26 mouse cellular contexts compared by ENCODE assay signal in the genomic region with DNA sequence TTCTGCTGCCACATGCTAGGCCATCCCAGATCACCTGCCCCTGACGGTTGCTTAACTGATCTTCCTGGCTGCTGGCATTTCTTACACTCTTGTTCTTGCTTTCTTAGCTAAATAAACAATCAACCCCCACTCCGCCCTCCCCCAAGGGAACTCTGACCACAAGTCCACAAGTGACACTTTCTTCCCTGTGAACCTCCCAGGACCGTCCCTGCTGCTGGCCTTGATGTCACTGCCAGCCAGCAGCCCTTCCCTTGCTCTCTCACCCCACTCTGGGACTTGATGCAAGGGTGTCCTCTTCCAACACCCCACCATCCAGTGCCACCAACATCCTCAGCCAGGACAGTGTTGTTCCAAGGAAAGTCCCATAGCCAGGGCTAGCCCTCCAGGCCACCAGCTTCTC. TPM values are rescaled to one million over a fixed set of nuclear protein-coding genes. Genes with fewer than 3 reads are reported as not detected.
DNase-seq lines count a peak whose midpoint lies in the region; ATAC-seq lines count a peak whose summit lies in the region.
"Had no signal": no experiment of that assay in that cellular context is flagged by ENCODE, and none has a peak within 500 bp of the region (broad histone marks: within the 10 kb centered on the region; RNA-seq: fewer than 3 reads in every experiment).

No protein-coding gene starts in this region.

- H3K27ac ChIP-seq in heart, embryonic 12.5 days (ENCODE audit: poor library complexity, severe bottlenecking), result no peak overlapping the region
- no peak overlapping the region for H3K27ac ChIP-seq in kidney, embryonic 16.5 days (ENCODE audit: low read length)
- H3K27ac ChIP-seq: heart, embryonic 10.5 days; hindbrain, embryonic 12.5 days; liver, embryonic 13.5 days; neural tube, embryonic 15.5 days had no signal

- H3K36me3 ChIP-seq in heart, embryonic 12.5 days, result peaks cover 35% of the 10 kb centered on the region
- peaks cover 29% of the 10 kb centered on the region for H3K36me3 ChIP-seq in kidney, embryonic 16.5 days (ENCODE audit: insufficient read depth, low read length)

- peak overlapping the region; percentile 37; the same call in 1 of the 2 replicates for H3K9ac ChIP-seq in heart, embryonic 12.5 days
- 0 out of 2 replicates have a peak overlapping the region, but pooled peaks have one; percentile 37 for H3K9ac ChIP-seq in kidney, embryonic 16.5 days (replicated peaks; ENCODE audit: low read length)
- H3K9ac ChIP-seq: hindbrain, embryonic 12.5 days; liver, embryonic 13.5 days; neural tube, embryonic 15.5 days had no signal

- H3K9me3 ChIP-seq in heart, embryonic 12.5 days (replicated peaks), result no peaks in the 10 kb centered on the region
- H3K9me3 ChIP-seq in kidney, embryonic 16.5 days (ENCODE audit: low read length), result no peaks in the 10 kb centered on the region
- H3K9me3 ChIP-seq: heart, embryonic 10.5 days; hindbrain, embryonic 12.5 days; liver, embryonic 13.5 days; megakaryocyte, embryonic 14.5 days; neural tube, embryonic 15.5 days had no signal

- 58% methylated on average over 3 of the region's 3 CpGs for WGBS in heart, embryonic 12.5 days
- WGBS in kidney, embryonic 16.5 days, result 51% methylated on average over 3 of the region's 3 CpGs

- H3K4me2 ChIP-seq in heart, embryonic 12.5 days, result no peak overlapping the region
- H3K4me2 ChIP-seq in kidney, embryonic 16.5 days (replicated peaks; ENCODE audit: low read depth, low read length), result no peak overlapping the region
- H3K4me2 ChIP-seq: hindbrain, embryonic 12.5 days; liver, embryonic 13.5 days; neural tube, embryonic 15.5 days had no signal

- no peak for ATAC-seq in heart, embryonic 12.5 days (ENCODE audit: insufficient number of reproducible peaks, low FRiP score)
- no peak for ATAC-seq in kidney, embryonic 16.5 days (ENCODE audit: low FRiP score, low TSS enrichment)
- ATAC-seq: forebrain, embryonic 16.5 days; inflammation-experienced regulatory T-cells, adult 6 months; midbrain, embryonic 16.5 days had no signal

- peaks cover 55% of the 10 kb centered on the region for H3K4me1 ChIP-seq in heart, embryonic 12.5 days (replicated peaks)
- peaks cover 96% of the 10 kb centered on the region for H3K4me1 ChIP-seq in kidney, embryonic 16.5 days (ENCODE audit: insufficient read depth, low read length)

- H3K4me3 ChIP-seq in heart, embryonic 12.5 days, result no peak overlapping the region
- no peak overlapping the region for H3K4me3 ChIP-seq in kidney, embryonic 16.5 days (ENCODE audit: low read length)
- H3K4me3 ChIP-seq: heart, embryonic 10.5 days; hindbrain, embryonic 12.5 days; liver, embryonic 13.5 days; megakaryocyte, embryonic 14.5 days; neural tube, embryonic 15.5 days had no signal

- no peak for DNase-seq in heart, adult 8-10 months (ENCODE audit: low spot score)
- DNase-seq in kidney, adult 18-20 months, result no peak
- peak; percentile 54 for DNase-seq in lung, postnatal 36 days
- DNase-seq in lung, postnatal 10 days, result no peak
- no peak for DNase-seq in urinary bladder, postnatal 25 days (ENCODE audit: low spot score)
- DNase-seq: adrenal gland, adult 8-10 months; cerebellum, adult 9-10 months; heart, postnatal 10 days; left cerebral cortex, postnatal 4 days; liver, embryonic 13.5 days; lung, postnatal 14 days; right cerebral cortex, postnatal 14 days; thymus, postnatal 36 days had no signal

- H3K27me3 ChIP-seq in heart, embryonic 12.5 days (replicated peaks), result no peaks in the 10 kb centered on the region
- H3K27me3 ChIP-seq in kidney, embryonic 16.5 days (ENCODE audit: insufficient read depth, low read length), result no peaks in the 10 kb centered on the region
- H3K27me3 ChIP-seq: hindbrain, embryonic 12.5 days; liver, embryonic 13.5 days; neural tube, embryonic 15.5 days had no signal

RNA-seq across cellular contexts. Expression of gene Cdc42ep4, which starts 20.8 kb away (rescaled TPM):
- polyA plus RNA-seq in heart, embryonic 12.5 days (2016; fragmentation: Nextera tagmentation; extraction: Ambion mirVana), result 23.2 and 24.3 TPM in 2 replicates
- 10 to 100 TPM in 3 of 4 experiments, 1 to 10 TPM in 1; 9.7 to 16.5 (median 14.7) TPM for total RNA-seq in heart, adult 8-10 months (2022)
- polyA plus RNA-seq in kidney, embryonic 16.5 days (2015; fragmentation: Nextera tagmentation; extraction: Ambion mirVana), result 73.9 and 74.5 TPM in 2 replicates

RNA-seq across cellular contexts. Expression of gene Cpsf4l, which starts 21.1 kb away (rescaled TPM):
- not detected in 2 replicates for polyA plus RNA-seq in heart, embryonic 12.5 days (2016; fragmentation: Nextera tagmentation; extraction: Ambion mirVana)
- total RNA-seq in heart, adult 8-10 months (2022), result not detected
- polyA plus RNA-seq in kidney, embryonic 16.5 days (2015; fragmentation: Nextera tagmentation; extraction: Ambion mirVana), result 1.3 and 1.4 TPM in 2 replicates
- total RNA-seq: common myeloid progenitor, adult 5-6 weeks; gastrocnemius, postnatal 4 days; heart, postnatal 10 days; left cerebral cortex, postnatal 4 days had no signal
- polyA plus RNA-seq: C2C12; inflammation-experienced regulatory T-cells, adult 6 months; liver, embryonic 13.5 days; spleen, adult 2 months had no signal

RNA-seq across cellular contexts. Expression of gene D11Wsu47e, which starts 46.7 kb away (rescaled TPM):
- 19.0 and 20.7 TPM in 2 replicates for polyA plus RNA-seq in heart, embryonic 12.5 days (2016; fragmentation: Nextera tagmentation; extraction: Ambion mirVana)
- total RNA-seq in heart, adult 8-10 months (2022), result 1 to 10 TPM; 5.9 to 8.4 (median 6.8) TPM
- polyA plus RNA-seq in kidney, embryonic 16.5 days (2015; fragmentation: Nextera tagmentation; extraction: Ambion mirVana), result 23.7 and 27.6 TPM in 2 replicates

RNA-seq across cellular contexts. Expression of gene Fam104a, which starts 46.9 kb away (rescaled TPM):
- 53.0 and 53.3 TPM in 2 replicates for polyA plus RNA-seq in heart, embryonic 12.5 days (2016; fragmentation: Nextera tagmentation; extraction: Ambion mirVana)
- total RNA-seq in heart, adult 8-10 months (2022), result 10 to 100 TPM; 15.0 to 16.7 (median 15.8) TPM
- polyA plus RNA-seq in kidney, embryonic 16.5 days (2015; fragmentation: Nextera tagmentation; extraction: Ambion mirVana), result 43.8 and 45.7 TPM in 2 replicates
